Mouse (Mus musculus) embryonic fibroblast, embryonic 13.5 days (primary cell): ENCODE results near the gene Nol12.

Experiments
- CTCF ChIP-seq: IDR thresholded peaks from 2 replicates; pipeline ENCODE4 v1.5.1; 2011; ENCODE audit warnings: mild to moderate bottlenecking, control low read depth, low read length, moderate library complexity, borderline replicate concordance; ENCODE audit not compliant: insufficient read depth
- POLR2A ChIP-seq: IDR thresholded peaks from 2 replicates; pipeline ENCODE4 v1.6.1; 2011; ENCODE audit warnings: low read depth, mild to moderate bottlenecking, control low read depth, low read length, moderate library complexity

- no peak for TF ChIP-seq POLR2A
- TF ChIP-seq CTCF, result no peak
Observed at GRCm38 (mm10) chr15:78918126-78918525, 16.6 kb upstream of the Nol12 start.
